Comparison of ENCODE assay signal across 8 mouse cellular contexts in genomic region chrX:155623701-155624281, GRCm38 (mm10). TPM values are rescaled to one million over a fixed set of nuclear protein-coding genes. Genes with fewer than 3 reads are reported as not detected.
A peak's percentile ranks its signal among the peaks of the same experiment; 100 is the strongest.
DNase-seq lines count a peak whose midpoint lies in the region; ATAC-seq and TF ChIP-seq lines count a peak whose summit lies in the region.

Gene Ptchd1, minus strand, starts transcription at chrX:155623814.

- H3K9ac ChIP-seq in hindbrain, embryonic 12.5 days, result peak within 1 kb of the TSS; percentile 54
- H3K9ac ChIP-seq in limb, embryonic 13.5 days, result peak within 1 kb of the TSS; percentile 35

- DNase-seq in cerebellum, postnatal 14 days, result peak; percentile 66 to 71
- peak; percentile 72 for DNase-seq in retina, postnatal 1 day
- DNase-seq in thymus, postnatal 0 days (ENCODE audit: low spot score), result no peak
- no peak for DNase-seq in thymus, adult 2 months

- 20% methylated on average over 30 of the region's 34 CpGs for WGBS in hindbrain, embryonic 12.5 days
- 22% methylated on average over 22 of the region's 34 CpGs for whole genome bisulfite sequencing in limb, embryonic 13.5 days
- 2% methylated on average over 32 of the region's 34 CpGs for WGBS in thymus, adult 2 months

- H3K27ac ChIP-seq in hindbrain, embryonic 12.5 days, result peak within 1 kb of the TSS; percentile 48
- H3K27ac ChIP-seq in limb, embryonic 13.5 days, result no peak within 1 kb of the TSS
- H3K27ac ChIP-seq in thymus, adult 2 months (ENCODE audit: control insufficient read depth, insufficient read depth, low read length), result no peak within 1 kb of the TSS

- ATAC-seq in megakaryocyte, adult 5-6 weeks (ENCODE audit: poor library complexity, severe bottlenecking), result no peak
- peak; percentile 81 for ATAC-seq in hindbrain, embryonic 12.5 days (ENCODE audit: low FRiP score)
- peak; percentile 58 for ATAC-seq in limb, embryonic 13.5 days (ENCODE audit: low FRiP score, low read depth)

- peak within 1 kb of the TSS; percentile 85 for H3K4me2 ChIP-seq in hindbrain, embryonic 12.5 days (replicated peaks)
- peak within 1 kb of the TSS; percentile 78 for H3K4me2 ChIP-seq in limb, embryonic 13.5 days (replicated peaks)

- TF ChIP-seq CTCF in thymus, adult 2 months (IDR thresholded peaks at IDR 0.05; ENCODE audit: borderline replicate concordance, control insufficient read depth, extremely low read depth, insufficient read depth, low read length, poor library complexity), result no peak

- H3K9me3 ChIP-seq in megakaryocyte, embryonic 14.5 days, result peaks cover 15% of the 10 kb centered on the region
- no peaks in the 10 kb centered on the region for H3K9me3 ChIP-seq in hindbrain, embryonic 12.5 days (replicated peaks)
- H3K9me3 ChIP-seq in limb, embryonic 13.5 days, result no peaks in the 10 kb centered on the region

- peaks cover 52% of the 10 kb centered on the region for H3K27me3 ChIP-seq in megakaryocyte, embryonic 14.5 days (replicated peaks)
- peaks cover 42% of the 10 kb centered on the region for H3K27me3 ChIP-seq in hindbrain, embryonic 12.5 days
- peaks cover 55% of the 10 kb centered on the region for H3K27me3 ChIP-seq in limb, embryonic 13.5 days
- no peaks in the 10 kb centered on the region; the same call in 1 of the 2 replicates for H3K27me3 ChIP-seq in thymus, adult 2 months (ENCODE audit: control insufficient read depth, insufficient read depth, low read length)

- H3K4me3 ChIP-seq in megakaryocyte, embryonic 14.5 days (replicated peaks), result peak within 1 kb of the TSS; percentile 74
- peak within 1 kb of the TSS; percentile 51 for H3K4me3 ChIP-seq in hindbrain, embryonic 12.5 days
- peak within 1 kb of the TSS; percentile 48 for H3K4me3 ChIP-seq in limb, embryonic 13.5 days
- H3K4me3 ChIP-seq in thymus, adult 2 months (ENCODE audit: control insufficient read depth, insufficient read depth, low read length), result no peak within 1 kb of the TSS

- TF ChIP-seq POLR2A in thymus, adult 2 months (IDR thresholded peaks at IDR 0.05; ENCODE audit: control insufficient read depth, extremely low read depth, insufficient read depth, low read length, poor library complexity), result no peak

- peaks cover 6% of the 10 kb centered on the region; the same call in 1 of the 2 replicates for H3K4me1 ChIP-seq in megakaryocyte, embryonic 14.5 days
- no peaks in the 10 kb centered on the region for H3K4me1 ChIP-seq in hindbrain, embryonic 12.5 days
- H3K4me1 ChIP-seq in limb, embryonic 13.5 days, result 0 out of 2 replicates have a peak, but pooled peaks cover 3% of the 10 kb centered on the region
- no peaks in the 10 kb centered on the region for H3K4me1 ChIP-seq in thymus, adult 2 months (replicated peaks; ENCODE audit: control insufficient read depth, insufficient read depth, low read length)

- no peaks in the 10 kb centered on the region for H3K36me3 ChIP-seq in megakaryocyte, embryonic 14.5 days (replicated peaks; ENCODE audit: low read length)
- no peaks in the 10 kb centered on the region for H3K36me3 ChIP-seq in hindbrain, embryonic 12.5 days
- H3K36me3 ChIP-seq in limb, embryonic 13.5 days, result no peaks in the 10 kb centered on the region
- H3K36me3 ChIP-seq in thymus, adult 2 months (ENCODE audit: control insufficient read depth, insufficient read depth, low read length), result no peaks in the 10 kb centered on the region

RNA-seq across cellular contexts. Expression of gene Ptchd1, which starts in this region (rescaled TPM):
- polyA plus RNA-seq in megakaryocyte, embryonic 14.5 days (2012; ENCODE audit: insufficient read depth, low replicate concordance), result not detected in 2 replicates
- total RNA-seq in megakaryocyte, adult 5-6 weeks (2015), result 0.93 and 1.2 TPM in 2 replicates
- total RNA-seq in megakaryocyte, adult 5-6 weeks (2017), result 0.16 and 0.73 TPM in 2 replicates
- polyA plus RNA-seq in hindbrain, embryonic 12.5 days (2016; fragmentation: Nextera tagmentation; extraction: Ambion mirVana), result 4.1 and 4.5 TPM in 2 replicates
- 1.9 and 2.1 TPM in 2 replicates for polyA plus RNA-seq in limb, embryonic 13.5 days (2015; fragmentation: Nextera tagmentation; extraction: Ambion mirVana)
- polyA plus RNA-seq in thymus, postnatal 0 days (2015; fragmentation: Nextera tagmentation; extraction: Ambion mirVana), result 0.10 and 0.13 TPM in 2 replicates
- 0.04 TPM in 1 of 2 replicates, not detected in the other for polyA plus RNA-seq in thymus, adult 2 months (2012; rRNA removed)

Comparison
In these comparisons a context has a peak if more than half of its experiments do, and no peak if none do; other contexts are left out.
1. DNase-seq: peak in cerebellum, postnatal 14 days (2 of 2) and retina, postnatal 1 day (single experiment); none in thymus, postnatal 0 days (single experiment) and thymus, adult 2 months (single experiment).